Mouse (Mus musculus) c-Kit-positive CD71-positive TER-119-positive erythroid progenitor cells, embryonic 14.5 days (primary cell): ENCODE results near the gene Grik1.

Source experiments
- DNase-seq: peaks from one replicate; pipeline ENCODE4 v3.0.0-alpha.2; 2013; ENCODE audit warnings: low spot score

Grik1 gene

GRCm38 (mm10) chr16:88142136-88142535 lies 147.9 kb downstream of the Grik1 start:
- no peak for DNase-seq

GRCm38 (mm10) chr16:88141594-88141993 lies 148.5 kb downstream of the Grik1 start:
- DNase-seq = no peak

DNA sequence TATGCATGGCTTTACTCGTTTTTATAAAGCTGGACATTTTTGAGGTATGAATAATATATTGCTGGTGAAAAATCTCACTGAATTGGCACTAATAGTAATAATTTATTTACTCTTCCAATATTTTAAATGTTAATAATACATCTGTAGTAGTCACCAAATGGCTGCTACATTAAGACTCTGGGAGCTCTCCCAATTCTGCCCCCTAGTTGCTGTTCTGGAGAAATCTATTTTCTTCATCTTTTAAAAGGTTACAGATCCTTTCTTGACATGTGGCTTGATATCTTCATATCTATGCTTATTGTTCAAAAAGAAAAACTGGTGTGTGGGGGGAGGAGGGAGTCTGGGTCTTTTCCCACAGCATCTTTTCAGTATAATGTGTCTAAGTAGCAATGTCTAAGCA lies 151.2 kb downstream of the Grik1 start:
- no peak for DNase-seq

- no peak for DNase-seq
Observed at GRCm38 (mm10) chr16:88132919-88133318, 157.1 kb downstream of the Grik1 start.

DNA sequence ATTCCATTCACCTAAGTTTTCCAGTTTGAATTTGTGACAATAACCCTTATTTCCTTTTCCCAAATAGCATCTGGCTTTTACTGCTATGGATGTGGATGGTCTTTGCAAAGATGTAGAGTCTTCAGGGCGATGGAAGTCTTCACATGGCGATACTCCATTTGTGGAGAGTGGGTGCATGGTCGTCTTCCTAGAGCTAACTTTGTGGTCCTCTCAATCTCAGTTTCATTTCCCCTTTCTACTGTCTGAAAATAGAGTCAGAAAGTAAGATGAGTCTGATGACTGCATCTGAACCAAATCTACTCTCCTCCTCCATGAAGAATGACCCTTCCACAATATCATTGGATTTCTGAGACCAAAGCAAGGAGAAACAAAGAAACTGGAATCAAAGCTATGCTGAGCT lies 159.0 kb downstream of the Grik1 start:
- no peak for DNase-seq

DNA sequence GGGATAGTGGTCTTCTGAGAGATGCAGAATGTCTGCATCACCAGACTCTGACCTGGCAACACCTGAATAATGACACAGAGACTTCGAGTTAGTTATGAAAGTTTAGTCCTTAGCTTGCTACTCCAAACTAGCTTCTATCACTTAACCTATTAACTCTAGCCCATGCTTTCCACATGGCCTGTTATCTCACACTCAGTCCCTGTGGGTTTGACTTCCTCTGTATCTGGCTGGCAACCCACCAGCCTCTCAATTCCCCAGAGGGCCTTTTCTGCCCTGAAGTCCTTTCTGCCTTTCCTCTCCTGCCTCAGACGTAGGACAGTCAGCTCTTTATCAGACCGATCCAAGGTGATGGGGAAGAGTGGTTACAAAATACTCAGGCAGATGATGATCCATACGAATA lies 165.0 kb downstream of the Grik1 start:
- DNase-seq = no peak

GRCm38 (mm10) chr16:88112551-88113138 lies 177.4 kb downstream of the Grik1 start:
- DNase-seq = no peak

GRCm38 (mm10) chr16:88111459-88111858 lies 178.6 kb downstream of the Grik1 start:
- no peak for DNase-seq

DNA sequence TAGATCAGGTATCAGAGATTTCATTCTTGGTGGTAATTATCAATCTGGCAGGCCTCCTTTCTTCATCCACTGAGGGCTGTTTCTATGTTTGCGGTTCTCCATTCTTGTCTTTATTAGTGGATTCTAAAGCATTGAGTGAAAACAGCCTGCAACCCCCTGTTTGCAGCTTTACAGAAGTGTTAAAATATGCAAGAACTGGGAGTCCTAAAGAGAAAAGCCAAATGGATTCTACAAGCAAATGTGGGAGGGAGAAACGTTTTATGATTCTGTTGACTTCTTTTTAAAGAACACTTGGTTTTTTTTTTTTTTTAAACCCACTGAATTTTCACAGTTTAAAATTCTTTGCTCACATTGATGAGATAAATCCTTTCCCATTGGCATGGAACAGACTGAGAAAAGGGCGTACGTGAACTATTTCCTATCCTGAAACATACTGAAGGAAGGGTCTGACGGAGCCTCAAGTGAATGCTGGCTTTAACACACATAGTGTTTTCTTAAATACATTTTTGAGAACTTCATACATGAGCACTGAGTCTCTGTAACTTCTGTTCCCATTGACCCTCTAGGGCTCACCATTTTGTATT lies 195.8 kb downstream of the Grik1 start:
- DNase-seq = no peak

GRCm38 (mm10) chr16:88087280-88087679 lies 202.8 kb downstream of the Grik1 start:
- DNase-seq = no peak

DNA sequence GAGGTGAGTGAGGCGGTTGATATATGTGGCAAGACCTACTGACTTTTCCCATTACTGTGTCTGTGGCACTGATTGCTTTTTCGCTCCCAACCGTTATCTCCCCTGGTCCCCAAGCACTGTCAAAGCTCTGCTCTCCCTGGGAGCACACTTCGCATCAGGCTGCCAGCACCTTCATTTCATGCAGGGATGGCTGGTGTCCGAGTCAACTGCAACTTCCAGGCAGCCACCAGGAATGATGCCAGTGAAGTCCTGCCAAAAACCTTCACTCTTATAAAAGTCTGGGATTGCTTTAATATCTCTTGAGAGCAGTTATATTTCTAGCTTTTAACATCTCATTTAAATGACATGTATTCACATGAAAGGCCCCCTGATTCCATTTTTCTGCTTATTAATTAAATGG lies 215.3 kb downstream of the Grik1 start:
- DNase-seq = no peak

GRCm38 (mm10) chr16:88060936-88061335 lies 229.1 kb downstream of the Grik1 start:
- no peak for DNase-seq

GRCm38 (mm10) chr16:88048121-88048520 lies 241.9 kb downstream of the Grik1 start:
- no peak for DNase-seq

- no peak for DNase-seq
Observed at GRCm38 (mm10) chr16:88044321-88044720, 245.7 kb downstream of the Grik1 start.

- no peak for DNase-seq
Observed at GRCm38 (mm10) chr16:88042458-88042857, 247.6 kb downstream of the Grik1 start.

- no peak for DNase-seq
Observed at GRCm38 (mm10) chr16:88038503-88039091, 251.5 kb downstream of the Grik1 start.

GRCm38 (mm10) chr16:87988805-87989204 lies 301.3 kb downstream of the Grik1 start:
- no peak for DNase-seq

- DNase-seq = no peak
Observed at GRCm38 (mm10) chr16:87984201-87984870, 305.7 kb downstream of the Grik1 start.

DNA sequence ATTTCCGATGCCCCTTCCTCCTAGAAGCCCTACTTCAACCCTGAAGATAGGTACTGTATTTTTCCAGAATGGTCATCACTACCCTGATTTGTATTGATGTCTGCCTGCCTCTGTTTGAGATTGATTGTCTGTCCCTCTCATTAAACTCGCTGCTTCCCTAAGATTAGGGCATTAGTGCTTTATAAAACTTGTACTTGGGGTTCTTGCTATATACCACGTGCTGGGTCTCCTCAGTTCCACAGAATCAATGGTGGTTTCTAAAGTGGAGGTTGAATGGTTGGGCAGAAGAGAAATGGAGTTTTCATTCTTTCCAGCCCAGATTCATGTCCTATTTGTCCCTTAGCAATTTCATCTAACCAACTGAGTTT lies 316.0 kb downstream of the Grik1 start:
- no peak for DNase-seq

DNA sequence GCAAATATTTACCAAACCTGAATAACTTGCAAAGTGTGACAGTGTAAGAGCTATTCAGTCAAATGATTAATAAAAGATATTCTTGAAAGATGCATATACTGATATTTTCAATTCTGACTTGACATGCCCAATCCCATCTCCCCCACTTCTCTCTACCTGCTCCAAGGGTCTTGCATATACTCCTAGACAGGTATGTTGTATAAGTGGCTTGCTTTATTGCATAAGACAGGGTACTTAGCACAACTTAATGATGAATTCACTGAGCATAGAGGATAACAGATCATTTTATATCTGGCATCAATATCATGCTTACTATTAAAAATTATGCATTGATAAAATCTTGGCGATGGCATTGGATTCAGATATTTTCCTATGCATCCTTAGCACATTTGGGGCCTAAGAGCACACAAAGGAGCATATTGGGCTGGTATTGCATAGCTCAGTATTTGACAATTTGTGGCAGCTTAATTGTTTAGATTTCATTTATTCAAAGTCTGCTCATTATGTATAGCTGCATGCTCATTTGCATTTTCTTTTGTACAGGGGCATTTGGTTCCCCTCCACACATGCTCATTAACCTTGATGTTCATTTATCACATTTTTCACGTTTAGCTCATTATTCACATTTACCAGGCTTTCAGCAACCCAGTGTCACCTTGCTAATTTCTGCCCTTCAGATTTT lies 316.5 kb downstream of the Grik1 start:
- no peak for DNase-seq

GRCm38 (mm10) chr16:87971911-87972310 lies 318.2 kb downstream of the Grik1 start:
- no peak for DNase-seq

DNA sequence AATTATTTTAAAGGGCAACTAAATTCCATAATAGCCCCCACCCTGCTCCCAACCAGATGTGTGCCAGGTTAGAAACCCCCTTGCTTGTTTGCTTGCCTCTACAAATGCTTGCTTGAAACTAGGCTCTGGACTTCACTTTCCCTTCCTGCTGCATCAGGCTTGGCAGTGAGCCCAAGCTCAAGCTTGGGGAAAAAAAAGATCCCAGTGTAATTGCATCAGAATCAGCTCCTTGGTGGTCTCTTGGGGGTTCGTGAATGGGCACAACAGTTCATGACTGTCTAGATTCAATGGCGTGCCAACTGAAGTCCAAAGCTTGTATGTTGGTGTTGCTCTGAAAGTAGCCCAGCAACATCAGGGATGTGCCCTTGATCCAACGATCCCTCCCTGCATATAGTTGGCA lies 320.1 kb downstream of the Grik1 start:
- DNase-seq = no peak

DNA sequence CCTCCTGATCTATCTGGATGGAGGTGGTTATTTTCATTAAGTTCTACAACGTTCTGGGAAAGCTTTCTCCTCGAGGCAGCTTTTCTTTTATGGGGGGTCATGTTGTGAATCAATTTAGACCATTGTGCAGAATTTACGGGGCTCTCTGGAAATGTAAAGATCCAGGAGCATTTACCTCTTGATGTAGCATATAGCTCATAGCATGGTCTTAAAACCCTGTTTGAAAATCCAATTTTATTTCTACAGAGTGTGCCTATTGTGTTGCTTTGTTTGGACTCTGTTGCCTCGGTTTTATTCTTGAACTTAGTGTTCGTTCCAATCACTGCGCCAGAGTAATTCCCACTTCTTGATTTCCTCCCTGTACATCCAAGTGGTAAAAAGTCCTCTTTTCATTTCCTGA lies 328.6 kb downstream of the Grik1 start:
- no peak for DNase-seq
